Mouse (Mus musculus) activated CD4-positive, CD25-positive, alpha-beta regulatory T cell, adult 4 months (primary cell): Measurements from ENCODE around the gene Rad51ap2. TPM values are rescaled to one million over a fixed set of nuclear protein-coding genes. Genes with fewer than 3 reads are reported as not detected.

Experiments
- ATAC-seq: one replicate; pipeline ENCODE4 v1.8.0; 2017
- polyA plus RNA-seq, 2 experiments: library from polyadenylated mRNA; unstranded; fragments of 100-300 nt; shearing (Covaris generic); gene quantifications; one replicate each; pipeline ENCODE4 v1.2.1; 2017

Gene Rad51ap2
- polyA plus RNA-seq = under 1 TPM in 1 of 2 experiments, not detected in 1; 0.11 TPM

GRCm38 (mm10) chr12:11455549-11456194 is at the start of gene Rad51ap2:
Gene Rad51ap2 (plus strand): TSS chr12:11456079.
- no peak for ATAC-seq

GRCm38 (mm10) chr12:11407679-11408078 is 48.2 kb upstream of the Rad51ap2 start:
- ATAC-seq = no peak

- ATAC-seq = no peak
Observed at GRCm38 (mm10) chr12:11418112-11418511, 37.8 kb upstream of the Rad51ap2 start.

- no peak for ATAC-seq
Observed at GRCm38 (mm10) chr12:11427396-11427795, 28.5 kb upstream of the Rad51ap2 start.

GRCm38 (mm10) chr12:11433126-11433525 is 22.8 kb upstream of the Rad51ap2 start:
- no peak for ATAC-seq

- ATAC-seq = no peak
Observed at GRCm38 (mm10) chr12:11433716-11434115, 22.2 kb upstream of the Rad51ap2 start.

GRCm38 (mm10) chr12:11434446-11434845 is 21.4 kb upstream of the Rad51ap2 start:
- ATAC-seq = no peak

- ATAC-seq = no peak
Observed at GRCm38 (mm10) chr12:11435246-11436022, 20.4 kb upstream of the Rad51ap2 start.

GRCm38 (mm10) chr12:11436023-11436350 is 19.9 kb upstream of the Rad51ap2 start:
- ATAC-seq = no peak

- ATAC-seq = no peak
Observed at GRCm38 (mm10) chr12:11436497-11437265, 19.2 kb upstream of the Rad51ap2 start, which contains the start of gene Vsnl1. Gene Vsnl1 (minus strand): TSS chr12:11436613.

- no peak for ATAC-seq
Observed at GRCm38 (mm10) chr12:11437266-11437906, 18.5 kb upstream of the Rad51ap2 start.

GRCm38 (mm10) chr12:11437907-11438447 is 17.9 kb upstream of the Rad51ap2 start:
- no peak for ATAC-seq

- ATAC-seq = no peak
Observed at GRCm38 (mm10) chr12:11454146-11454545, 1.7 kb upstream of the Rad51ap2 start.

GRCm38 (mm10) chr12:11456213-11456612 is 334 bp downstream of the Rad51ap2 start:
- ATAC-seq = no peak

GRCm38 (mm10) chr12:11456632-11457031 is 753 bp downstream of the Rad51ap2 start:
- ATAC-seq = no peak

Other genes with a start within 250 kb of the Rad51ap2 start
- gene Msgn1, start 247.1 kb upstream of the Rad51ap2 start, polyA plus RNA-seq = not detected
- 1 to 10 TPM; 3.3 to 5.0 TPM for gene Gen1, start 190.3 kb upstream of the Rad51ap2 start, polyA plus RNA-seq
- gene Smc6, start 190.2 kb upstream of the Rad51ap2 start, polyA plus RNA-seq = 100 to 1,000 TPM; 108 to 193 TPM
- not detected for gene Vsnl1, start 19.5 kb upstream of the Rad51ap2 start, polyA plus RNA-seq